Mouse (Mus musculus) fat pad, adult 2 months (tissue): ENCODE measurements around the gene Trim8.

Source experiments
- DNase-seq: peaks from one replicate; pipeline ENCODE4 v3.0.0-alpha.2; 2011; ENCODE audit warnings: low read depth, low spot score; ENCODE audit errors: extremely low read depth

The Trim8 gene

DNA sequence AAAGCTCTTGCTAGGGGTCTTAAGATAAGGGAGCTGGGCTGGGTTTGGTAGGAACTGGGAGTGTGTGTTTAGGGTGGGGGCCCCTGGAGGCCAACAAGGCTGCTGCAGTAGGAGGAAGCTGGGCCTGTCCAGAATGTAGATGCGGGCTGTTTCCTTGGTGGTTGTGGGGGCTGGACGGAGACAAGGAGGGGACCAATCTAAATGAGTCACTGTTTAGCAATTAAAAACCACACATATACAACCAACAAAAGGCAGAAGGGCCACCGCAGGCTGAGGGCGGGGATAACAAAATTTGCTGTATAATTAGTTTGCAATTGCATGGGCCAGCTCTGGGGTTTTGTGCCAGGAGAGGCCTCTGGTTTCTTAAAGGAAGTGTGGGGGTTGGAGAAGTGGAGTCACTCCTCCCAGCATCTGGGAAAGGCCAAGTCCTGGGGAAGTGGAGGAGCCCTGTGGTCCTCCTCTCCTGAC is 2.6 kb downstream of the Trim8 start:
- no peak for DNase-seq

- no peak for DNase-seq
These were observed 3.4 kb downstream of the Trim8 start for GRCm38 (mm10) chr19:46504822-46505417.

DNA sequence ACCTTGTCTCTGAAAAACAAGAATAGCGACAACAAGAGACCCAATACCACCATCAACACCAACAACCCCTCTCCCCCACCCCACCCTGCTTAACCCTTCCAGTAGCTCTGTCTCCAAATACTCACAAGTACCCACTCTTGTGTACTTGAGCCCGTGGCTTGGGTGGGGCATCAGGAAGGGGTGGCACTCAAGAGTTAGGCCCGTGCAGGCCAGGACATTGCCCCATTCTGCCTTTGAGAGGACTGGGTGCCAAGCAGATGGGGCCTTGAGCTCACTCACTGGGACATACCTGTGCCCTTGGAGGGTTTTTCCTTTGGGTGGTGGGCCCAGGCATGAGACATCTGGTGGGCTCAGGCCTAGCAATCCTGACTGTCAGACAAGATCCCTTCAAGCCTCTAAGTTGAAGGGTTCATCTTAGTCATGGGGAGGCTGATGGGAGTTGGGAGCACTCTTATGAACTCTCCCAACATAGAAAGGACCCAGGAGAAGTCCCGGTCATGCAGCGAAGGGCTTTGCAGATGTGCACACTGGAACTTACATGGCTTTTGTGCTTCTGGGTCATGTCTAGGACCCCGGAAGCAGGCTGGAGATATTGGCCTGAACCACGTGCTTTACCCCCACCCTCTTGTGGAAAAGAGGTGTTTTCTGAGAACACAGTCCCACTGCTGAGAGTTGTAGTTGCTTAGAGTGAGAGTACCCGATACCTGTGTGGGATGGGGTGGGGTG is 4.3 kb downstream of the Trim8 start:
- no peak for DNase-seq

GRCm38 (mm10) chr19:46506372-46506717 is 4.8 kb downstream of the Trim8 start:
- DNase-seq = no peak

DNA sequence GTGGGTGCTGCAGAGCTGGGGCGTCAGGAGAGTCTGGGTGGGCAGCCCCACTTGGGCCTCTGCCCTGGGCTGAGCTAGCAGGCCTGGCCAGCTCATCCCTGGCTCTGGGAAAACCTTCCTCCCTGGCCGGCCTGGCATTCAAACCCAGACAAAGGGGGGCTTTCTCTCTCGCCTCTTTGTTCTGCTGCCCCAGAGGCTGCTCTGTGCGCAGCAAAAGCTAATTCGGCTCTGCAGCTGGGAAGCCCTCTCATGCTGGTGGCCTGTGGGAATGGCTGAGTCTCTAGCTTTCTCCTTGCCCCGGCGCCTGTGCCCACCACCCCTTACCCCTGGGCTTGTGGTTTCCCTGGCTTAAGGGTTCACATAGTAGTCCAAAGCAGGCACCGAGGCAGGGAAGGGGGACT is 5.7 kb downstream of the Trim8 start:
- DNase-seq = no peak

GRCm38 (mm10) chr19:46507806-46508205 is 6.3 kb downstream of the Trim8 start:
- DNase-seq = no peak

GRCm38 (mm10) chr19:46508738-46509137 is 7.2 kb downstream of the Trim8 start:
- no peak for DNase-seq

GRCm38 (mm10) chr19:46509202-46509601 is 7.7 kb downstream of the Trim8 start:
- no peak for DNase-seq

GRCm38 (mm10) chr19:46509736-46510135 is 8.2 kb downstream of the Trim8 start:
- no peak for DNase-seq

GRCm38 (mm10) chr19:46510401-46510800 is 8.9 kb downstream of the Trim8 start:
- no peak for DNase-seq

GRCm38 (mm10) chr19:46510824-46511223 is 9.3 kb downstream of the Trim8 start:
- DNase-seq = no peak

- no peak for DNase-seq
These were observed 9.8 kb downstream of the Trim8 start for GRCm38 (mm10) chr19:46511263-46511662.

DNA sequence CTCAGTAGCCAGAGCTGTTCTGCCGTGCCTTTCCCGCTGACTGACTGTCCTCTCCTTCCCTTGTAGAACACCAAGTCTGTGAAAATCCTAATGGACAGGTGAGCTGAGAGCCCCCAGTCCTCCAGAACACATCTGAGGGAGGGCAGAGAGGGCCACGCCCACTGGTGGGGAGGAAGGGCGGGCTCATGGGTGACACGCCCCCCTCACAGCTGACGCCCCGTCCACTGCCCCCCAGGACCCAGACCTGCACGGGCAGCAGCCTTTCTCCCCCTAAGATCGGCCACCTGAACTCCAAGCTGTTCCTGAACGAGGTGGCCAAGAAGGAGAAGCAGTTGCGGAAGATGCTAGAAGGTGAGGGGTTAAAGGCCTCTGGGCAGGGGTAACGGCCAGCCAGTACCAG is 12.9 kb downstream of the Trim8 start:
- no peak for DNase-seq

GRCm38 (mm10) chr19:46515287-46515821 is 13.9 kb downstream of the Trim8 start:
- DNase-seq = no peak

GRCm38 (mm10) chr19:46516667-46517528 is 15.4 kb downstream of the Trim8 start:
- DNase-seq = no peak

GRCm38 (mm10) chr19:46517529-46518351 is 16.2 kb downstream of the Trim8 start:
- no peak for DNase-seq

DNA sequence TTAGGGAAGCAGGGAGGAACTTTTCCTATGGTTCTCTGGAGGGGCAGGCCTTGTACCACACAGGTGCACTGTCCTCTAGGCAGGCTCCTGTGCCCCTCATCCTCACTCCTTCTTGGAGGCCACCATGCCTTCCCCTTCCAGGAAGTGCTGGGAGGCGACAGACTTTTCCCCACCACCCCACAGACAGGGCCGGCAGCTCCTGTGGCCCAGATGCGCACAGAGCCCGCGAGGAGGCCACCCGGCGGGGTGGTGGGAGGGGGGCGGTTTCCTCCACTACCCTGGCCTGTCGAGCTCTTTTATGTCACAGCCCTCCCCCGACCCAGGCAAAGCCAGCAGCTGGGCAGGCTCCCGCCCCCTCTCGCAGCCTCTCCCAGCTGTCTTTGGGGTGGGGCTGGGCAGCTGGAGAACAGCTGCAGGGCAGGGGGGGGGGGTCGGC is 16.9 kb downstream of the Trim8 start:
- no peak for DNase-seq

- no peak for DNase-seq
These were observed 17.5 kb downstream of the Trim8 start for GRCm38 (mm10) chr19:46518828-46519621.

DNA sequence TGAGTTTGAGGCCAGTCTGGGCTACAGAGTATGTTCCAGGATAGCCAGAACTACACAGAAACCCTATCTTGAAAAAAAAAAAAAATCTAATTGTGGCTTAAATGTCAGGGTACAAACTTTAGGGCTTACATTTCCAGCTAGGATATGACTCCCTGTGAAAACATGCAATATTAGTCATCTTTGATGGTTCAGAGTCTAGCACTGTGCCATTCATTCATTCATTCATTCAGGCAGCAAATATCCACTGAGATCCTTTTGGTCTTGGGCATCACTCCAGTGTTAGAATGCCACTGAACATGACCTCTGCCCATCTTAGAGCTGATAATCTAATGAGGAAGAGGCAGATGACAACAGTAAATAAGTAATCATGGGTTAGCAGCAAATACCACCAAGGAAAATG is 20.2 kb downstream of the Trim8 start:
- DNase-seq = no peak
